Mouse (Mus musculus) layer of hippocampus, adult 18-20 months (tissue): ENCODE results near the gene Uqcc3. TPM values are rescaled to one million over a fixed set of nuclear protein-coding genes. Genes with fewer than 3 reads are reported as not detected.
"Not testable (repeated sequence)": the region's sequence is repeated elsewhere in the genome, so short reads cannot be mapped to it uniquely, and the experiment has no call there.

Experiments
- DNase-seq, 2 experiments: peaks; one replicate each; pipeline ENCODE4 v3.0.0; 2022; ENCODE audit warnings: low spot score in 2 of 2
- total RNA-seq, 2 experiments: library from RNA; stranded (reverse); gene quantifications; 2 replicates each; pipeline ENCODE4 v1.2.3; 2021

Gene Uqcc3
- total RNA-seq, 2 experiments from 2014 or later, result 30.2 to 30.4 TPM

DNA sequence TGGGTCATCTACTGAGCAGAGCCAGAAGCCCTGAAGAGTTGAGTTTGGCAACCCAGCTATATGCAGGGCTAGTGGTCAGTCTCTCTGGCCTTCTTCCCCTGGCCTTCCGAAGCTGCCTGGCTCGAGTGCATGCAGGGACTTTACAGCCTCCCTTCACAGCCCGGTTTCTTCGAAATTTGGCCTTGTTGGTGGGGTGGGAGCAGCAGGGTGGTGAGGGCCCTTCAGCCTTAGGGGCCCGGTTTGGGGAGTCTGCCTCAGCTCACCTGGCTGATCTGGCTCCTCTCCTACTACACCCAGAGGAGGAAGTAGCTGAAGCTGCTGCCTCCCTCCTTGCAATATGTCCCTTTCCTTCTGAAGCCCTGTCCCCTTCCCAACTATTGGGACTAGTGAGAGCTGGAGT lies 15.5 kb upstream of the Uqcc3 start:
- not testable (repeated sequence) for DNase-seq

DNA sequence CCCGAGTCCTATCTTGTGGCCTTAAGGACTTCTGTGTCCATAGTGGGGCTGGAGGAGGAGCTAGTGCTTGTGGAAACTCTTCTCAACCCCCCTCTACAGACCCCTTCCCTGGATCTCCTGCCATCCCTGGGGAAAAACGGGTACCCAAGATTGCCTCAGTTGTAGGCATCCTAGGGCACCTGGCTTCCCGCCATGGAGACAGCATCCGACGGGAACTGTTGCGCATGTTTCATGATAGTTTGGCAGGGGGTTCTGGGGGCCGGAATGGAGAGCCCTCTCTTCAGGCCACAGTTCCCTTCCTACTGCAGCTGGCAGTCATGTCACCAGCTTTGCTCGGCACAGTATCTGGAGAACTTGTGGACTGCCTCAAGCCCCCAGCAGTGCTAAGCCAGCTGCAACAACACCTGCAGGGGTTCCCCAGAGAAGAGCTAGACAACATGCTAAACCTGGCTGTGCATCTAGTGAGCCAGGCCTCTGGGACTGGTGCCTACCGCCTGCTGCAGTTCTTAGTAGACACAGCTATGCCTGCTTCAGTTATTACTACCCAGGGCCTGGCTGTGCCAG lies 14.8 kb upstream of the Uqcc3 start:
- DNase-seq, result no peak

DNA sequence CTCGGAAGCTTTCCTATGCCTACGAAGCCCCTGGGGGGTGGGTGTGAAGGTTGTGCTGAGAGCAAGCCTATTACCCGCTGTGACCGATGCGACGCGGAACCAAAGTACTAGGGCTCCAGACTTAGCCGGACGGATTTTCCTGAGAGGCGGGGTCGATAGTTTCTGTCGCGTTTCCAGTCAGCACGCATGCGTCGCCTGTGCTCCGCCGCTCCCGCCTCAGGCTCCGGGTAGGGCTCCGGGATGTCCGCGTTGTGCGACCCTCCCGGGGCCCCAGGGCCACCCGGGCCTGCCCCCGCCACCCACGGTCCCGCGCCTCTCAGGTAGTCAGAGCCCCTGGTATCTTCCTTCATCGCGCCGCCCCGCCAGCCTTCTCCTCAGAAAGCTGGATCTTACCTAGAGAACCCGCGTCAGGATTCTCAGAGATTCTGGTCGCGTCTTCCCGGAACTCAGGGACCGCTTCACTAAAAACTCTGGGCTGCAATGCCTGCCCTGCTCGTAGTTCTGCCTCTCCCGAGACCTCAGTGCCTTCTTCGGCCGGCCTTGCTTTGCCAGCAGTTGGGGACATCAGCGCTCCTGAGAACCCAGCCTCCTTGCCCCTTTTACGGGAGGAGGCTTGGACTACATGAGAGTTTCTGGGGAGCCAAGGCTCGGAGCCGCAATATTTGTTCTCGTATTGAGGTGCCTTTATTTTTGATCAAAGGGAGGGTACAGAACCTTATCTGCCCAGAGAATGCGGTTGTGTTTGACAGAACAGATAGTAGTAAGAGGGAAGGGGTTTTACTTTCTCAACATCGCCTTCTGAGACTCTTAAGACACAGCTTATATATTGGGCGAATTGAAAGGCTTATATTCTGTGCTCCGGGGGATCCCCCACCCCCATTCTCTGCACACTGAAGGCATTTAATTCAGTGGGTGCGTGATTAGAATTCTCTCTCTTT lies 12.4 kb upstream of the Uqcc3 start, which contains the start of gene Ints5:
Gene Ints5, plus strand, starts transcription at position 177 of the 938 bp plus-strand sequence.
- peak; percentile 85 to 90 for DNase-seq

DNA sequence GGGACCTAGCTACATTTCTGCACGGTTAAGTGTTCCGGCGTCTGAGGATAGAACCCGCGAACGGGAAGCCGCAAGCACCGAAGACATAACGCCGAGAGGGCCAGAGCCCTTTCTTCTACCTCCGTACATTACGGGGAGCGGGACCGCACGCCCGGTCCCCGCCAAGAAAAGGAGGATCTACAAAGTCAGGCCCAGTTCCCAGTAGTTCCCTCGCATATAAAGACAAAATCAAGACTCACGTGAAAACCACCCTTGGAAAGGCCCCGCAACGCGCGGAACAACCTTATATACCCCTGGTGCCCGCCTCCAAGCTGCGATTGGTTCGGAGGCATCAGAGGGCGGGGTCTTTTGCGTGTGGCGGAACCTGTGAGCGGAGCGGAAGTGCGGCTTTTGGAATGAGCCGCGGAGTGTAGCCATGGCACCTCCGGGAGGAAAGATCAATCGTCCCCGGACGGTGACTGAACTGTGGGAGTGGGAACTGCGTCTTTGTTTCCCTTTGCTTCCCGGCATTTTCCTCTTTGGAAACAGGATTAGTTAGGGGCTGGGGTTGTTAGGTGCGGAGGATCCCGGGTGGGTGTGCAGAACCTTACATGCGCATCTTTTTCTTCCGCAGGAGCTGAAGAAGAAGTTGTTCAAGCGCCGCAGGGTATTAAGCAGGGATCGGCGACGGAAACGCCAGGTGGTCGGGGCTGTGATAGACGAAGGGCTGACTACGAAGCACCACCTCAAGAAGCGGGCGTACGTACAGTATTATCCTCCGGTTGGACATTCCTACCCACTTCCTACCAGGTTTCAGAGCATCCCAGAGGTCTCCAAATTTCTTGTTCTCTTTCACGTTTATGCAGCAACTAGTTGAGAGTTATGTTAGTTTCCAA lies 8.0 kb upstream of the Uqcc3 start, which contains the start of the genes 1810009A15Rik and Gm49416:
Gene 1810009A15Rik, plus strand, starts transcription at position 343 of the 875 bp plus-strand sequence.
Gene Gm49416, plus strand, starts transcription at position 416 of the 875 bp plus-strand sequence.
- peak; percentile 90 to 95 for DNase-seq

DNA sequence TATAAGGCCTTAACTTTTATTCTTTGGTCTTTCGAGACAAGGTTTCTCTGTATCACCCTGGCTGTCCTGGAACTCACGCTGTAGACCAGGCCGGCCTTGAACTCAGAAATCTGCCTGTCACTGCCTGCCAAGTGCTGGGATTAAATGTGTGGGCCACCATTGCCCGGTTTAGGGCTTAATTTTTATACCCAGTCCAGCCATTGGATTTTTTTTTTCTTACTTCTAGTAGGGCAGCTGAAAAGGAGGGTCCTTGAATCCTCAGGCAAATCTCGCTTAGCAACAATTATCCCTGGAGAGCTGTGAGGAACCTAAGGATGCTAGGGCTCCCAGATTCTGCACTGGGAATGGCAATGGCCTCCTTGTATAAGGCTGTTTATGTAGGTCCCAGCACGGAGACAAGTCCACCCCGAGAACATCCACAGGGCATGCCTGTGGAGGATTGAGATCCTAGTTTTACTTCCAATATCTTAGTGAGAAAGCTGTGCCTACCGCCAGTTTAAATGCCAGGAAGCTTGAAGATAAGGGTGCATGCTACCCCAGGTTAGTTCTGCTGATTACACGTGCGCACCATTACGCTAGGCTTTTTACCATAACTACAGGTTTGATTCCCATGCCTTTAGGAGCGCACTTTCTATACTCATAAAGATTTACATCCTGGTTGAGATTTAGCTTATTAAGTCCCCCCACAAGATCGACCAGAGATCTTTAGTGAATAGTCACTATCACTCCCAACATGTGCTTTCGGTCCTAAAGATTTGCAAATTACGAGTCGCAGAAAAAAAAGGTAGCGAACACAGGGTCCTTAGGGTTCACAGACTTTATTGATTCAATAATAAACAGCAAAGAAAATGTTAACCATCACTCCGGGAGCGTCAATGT lies 7.1 kb upstream of the Uqcc3 start:
- no peak for DNase-seq

DNA sequence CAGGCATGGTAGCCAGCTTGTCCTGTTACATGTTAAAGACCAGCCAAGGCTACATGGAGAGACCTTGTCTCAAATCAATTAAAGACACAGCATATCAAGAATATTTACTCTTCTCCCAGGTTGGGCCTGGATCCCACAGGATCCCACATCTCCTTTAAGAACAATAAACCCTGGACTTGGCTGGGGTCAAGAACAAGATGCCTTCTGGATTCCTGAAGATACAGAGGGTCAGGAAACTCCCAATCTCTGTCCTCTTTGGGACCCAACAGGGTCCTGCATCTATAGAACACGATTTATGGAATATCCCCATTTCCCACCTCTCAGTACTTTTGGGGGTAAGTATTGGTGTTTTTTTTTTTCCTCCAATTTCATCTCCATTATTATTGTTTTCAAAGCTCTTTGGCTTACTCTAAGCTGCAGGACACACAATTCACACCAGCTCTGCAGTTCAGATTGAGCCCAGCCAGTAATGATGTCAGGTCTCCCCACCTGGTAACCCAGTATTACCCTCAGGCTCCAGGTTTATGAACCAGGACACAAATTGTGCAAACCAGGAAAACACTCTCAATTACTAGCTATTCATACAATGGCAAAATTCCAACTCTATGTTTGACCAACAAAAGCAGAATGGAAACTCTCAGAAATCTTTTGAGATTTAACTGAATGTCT lies 6.3 kb upstream of the Uqcc3 start:
- DNase-seq, result no peak

DNA sequence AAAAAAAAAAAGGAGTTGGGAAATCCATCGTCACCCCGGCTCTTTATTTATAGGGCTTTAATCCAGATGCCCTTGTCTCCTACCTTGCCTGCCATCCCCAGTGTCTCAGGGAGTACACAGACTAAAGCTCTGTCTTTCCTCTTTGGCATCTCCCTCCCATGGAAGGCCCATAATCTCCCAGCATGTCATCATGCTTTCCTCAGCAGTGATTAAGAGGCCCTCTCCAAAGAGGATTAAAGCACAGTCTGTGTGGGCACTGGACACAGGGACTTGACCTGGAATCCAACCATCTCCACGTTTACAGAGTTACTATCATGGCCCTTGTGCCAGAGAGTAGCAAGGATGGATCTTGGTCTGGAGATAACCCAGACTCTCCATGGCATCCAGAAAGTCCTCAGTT lies 2.9 kb upstream of the Uqcc3 start, which contains the start of the genes Lbhd1 and Gm49403:
Gene Lbhd1, plus strand, starts transcription at position 117 of the 400 bp plus-strand sequence.
Gene Gm49403, plus strand, starts transcription at position 315 of the 400 bp plus-strand sequence.
- DNase-seq, result no peak

DNA sequence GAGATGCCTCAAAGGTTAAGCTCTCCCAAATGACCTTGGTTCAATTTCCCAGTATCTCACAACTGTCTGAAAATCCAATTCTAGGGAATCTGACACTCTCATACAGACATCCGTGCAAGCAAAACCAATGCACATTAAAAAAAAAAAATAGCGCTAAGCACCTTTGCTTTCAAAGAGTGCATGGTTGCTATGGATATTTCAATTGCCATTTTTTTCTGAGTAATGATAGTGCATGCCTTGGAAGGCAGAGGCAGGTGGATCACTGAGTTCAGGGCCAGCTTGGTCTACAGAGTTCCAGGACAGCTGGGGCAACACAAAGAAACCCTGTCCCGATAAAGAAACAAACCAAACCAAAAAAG lies 290 bp upstream of the Uqcc3 start:
- DNase-seq, result no peak

DNA sequence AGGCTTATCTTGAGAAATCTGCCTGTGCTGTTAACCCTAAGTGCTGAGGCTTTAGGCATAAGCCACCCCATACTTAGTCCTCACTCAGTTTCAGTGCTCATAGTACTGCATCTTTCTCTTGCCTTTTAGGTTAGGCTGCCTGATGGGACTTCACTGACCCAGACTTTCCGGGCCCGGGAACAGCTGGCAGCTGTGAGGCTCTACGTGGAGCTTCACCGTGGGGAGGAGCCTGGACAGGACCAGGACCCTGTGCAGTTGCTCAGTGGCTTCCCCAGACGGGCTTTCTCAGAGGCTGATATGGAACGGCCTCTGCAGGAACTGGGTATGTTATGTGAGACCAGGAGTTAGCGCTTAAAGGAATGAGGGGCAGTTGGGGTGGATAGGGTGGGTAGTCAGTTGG lies 5.7 kb downstream of the Uqcc3 start:
- no peak for DNase-seq

DNA sequence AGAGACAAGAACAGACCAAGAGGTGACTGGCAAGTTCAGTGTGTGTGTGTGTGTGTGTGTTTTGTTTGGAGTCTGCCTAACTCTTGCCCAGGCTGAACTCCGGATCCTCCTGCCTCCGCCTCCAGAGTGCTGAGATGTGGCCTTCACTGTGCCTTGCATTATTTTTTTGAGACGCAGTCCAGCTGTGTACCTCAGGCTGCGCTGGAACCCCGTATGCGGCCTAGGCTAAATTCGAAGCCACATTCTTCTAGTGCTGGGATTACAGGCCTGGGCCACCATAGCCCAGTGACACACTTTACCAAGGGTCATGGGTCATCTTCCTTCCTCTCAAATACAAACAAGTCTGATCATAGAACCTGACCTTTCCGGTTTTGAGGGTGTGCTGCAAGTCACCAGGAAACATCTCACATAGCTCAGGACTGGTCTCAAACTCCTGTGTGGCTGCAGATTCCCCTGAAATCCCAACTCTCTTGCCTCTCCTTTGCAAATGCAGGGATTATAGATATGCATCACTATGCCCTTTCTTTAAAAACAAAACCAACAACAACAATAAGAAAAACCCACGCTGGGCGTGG lies 8.4 kb downstream of the Uqcc3 start:
- DNase-seq, result no peak

DNA sequence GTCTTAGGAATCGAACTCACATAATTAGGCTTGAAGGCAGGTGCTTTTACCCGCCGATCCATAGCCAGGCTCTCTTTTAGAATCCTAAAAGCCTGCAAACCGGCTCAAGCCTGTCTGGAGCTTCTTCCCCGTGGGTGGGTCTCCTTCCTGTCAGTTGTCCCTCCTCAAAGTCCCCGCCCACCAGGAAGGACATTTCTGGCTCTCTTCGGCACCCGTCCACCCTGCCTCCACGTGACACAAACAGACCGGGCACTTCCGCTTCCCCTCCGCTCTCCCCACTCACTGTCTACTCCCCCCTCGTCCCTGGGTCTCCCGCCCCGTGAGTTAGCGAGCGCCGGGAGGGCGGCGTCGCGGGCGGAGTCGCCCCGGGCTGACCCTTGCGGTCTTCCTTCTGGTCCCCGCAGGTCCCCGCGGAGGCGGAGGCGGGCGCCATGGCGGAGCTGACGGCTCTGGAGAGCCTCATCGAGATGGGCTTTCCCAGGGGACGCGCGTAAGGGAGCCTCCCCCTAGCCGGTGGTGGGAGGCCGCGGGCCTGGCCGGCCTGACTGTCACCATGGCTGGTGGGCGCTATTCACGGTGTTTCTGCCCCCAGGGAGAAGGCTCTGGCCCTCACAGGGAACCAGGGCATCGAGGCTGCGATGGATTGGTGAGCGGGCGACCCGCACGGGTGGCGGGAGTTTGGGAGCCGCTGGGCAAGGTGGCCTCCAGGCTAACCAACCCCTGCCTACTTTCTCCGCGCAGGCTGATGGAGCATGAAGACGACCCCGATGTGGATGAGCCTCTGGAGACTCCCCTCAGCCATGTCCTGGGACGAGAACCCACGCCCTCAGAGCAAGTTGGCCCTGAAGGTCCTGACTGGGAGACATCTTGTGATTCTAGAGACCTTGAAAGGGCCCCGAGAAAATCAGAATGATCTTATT lies 9.2 kb downstream of the Uqcc3 start, which contains the start of gene Ubxn1:
Gene Ubxn1, plus strand, starts transcription at position 230 of the 920 bp plus-strand sequence.
- DNase-seq, result peak; percentile 99

DNA sequence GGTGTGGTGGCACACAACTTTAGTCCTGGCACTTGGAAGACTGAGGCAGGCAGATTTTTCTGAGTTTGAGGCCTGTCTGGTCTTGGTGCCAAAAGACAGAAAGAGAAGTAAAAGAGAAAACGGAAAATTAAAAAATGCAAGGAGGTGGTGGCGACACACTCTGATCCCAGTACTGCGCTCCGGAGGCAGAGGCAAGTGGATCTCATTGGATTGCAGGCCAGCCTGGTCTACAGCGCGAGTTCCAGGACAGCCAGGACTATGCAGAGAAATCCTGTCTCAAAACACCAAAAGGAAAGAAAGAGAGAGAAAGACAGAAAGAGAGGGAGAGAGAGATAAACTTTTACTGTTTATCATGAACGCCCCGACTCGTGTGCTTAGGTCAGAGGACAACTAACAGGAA lies 9.9 kb downstream of the Uqcc3 start:
- no peak for DNase-seq

DNA sequence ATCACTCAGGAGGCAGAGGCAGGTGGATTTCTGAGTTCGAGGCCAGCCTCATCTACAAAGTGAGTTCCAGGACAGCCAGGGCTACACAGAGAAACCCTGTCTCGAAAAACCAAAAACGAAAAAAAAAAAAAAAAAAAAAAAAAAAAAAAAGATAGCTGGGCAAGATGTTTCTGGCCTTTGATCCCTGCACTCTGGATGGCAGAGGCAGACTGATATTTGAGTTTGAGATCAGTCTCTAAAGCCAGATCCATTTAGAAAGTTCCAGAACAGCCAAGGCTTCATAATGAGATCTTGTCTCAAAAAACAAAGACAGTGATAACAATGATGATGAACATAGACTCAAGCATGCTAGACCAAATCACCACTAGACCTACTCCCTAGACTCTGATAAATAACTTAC lies 10.3 kb downstream of the Uqcc3 start:
- not testable (repeated sequence) for DNase-seq

DNA sequence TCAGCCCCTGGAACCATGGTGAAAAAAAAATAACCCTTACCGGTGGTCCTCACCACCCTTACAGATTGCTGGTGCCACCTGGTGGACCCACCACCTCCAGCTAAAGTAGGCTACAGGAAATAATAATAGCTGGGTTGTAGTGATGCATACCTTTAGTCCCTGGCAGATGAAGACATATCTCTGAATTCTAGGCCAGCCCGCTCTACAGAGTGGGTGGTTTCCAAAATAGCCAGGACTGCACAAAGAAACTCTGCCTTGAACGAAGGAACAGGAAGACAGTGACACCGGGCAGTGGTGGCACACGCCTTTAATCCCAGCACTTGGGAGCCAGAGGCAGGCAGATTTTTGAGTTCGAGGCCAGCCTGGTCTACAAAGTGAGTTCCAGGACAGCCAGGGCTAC lies 16.5 kb downstream of the Uqcc3 start:
- DNase-seq, result no peak

DNA sequence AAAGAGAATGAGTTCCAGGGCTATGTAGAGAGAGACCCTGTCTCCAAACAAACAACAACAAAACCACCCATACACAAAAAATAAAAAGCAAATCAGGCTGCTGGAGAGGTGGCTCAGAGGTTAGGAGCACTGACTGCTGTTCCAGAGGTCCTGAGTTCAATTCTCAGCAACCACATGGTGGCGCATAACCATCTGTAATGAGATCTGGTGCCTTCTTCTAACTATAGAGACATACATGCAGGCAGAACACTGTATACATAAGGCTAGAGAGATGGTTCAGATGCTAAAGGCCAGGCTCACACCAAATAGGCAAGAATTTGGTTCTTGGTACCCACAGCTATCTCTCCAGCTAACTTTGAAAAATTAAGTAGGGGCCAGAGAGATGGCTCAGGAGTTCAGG lies 21.7 kb downstream of the Uqcc3 start:
- peak in 1 of 2 experiments; percentile 33 for DNase-seq

DNA sequence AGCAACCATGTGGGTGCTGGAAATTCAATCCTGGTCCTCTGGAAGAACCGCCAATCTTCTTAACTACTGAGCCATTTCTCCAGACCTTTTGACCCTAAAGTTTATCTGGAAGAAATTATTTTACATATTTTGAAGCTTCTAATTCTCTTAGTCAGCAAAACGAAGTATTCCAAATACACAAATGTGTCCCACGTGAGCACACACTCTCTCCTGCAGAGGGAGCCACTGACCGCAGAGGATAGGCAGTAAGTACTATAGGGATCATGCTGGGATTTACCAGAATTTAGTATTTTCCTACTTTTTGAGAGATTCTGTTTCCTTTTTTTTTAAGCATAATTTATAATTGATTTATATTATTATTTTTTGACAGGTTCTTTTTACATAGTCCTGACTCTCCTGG lies 23.0 kb downstream of the Uqcc3 start:
- peak in 1 of 2 experiments; percentile 54 for DNase-seq

DNA sequence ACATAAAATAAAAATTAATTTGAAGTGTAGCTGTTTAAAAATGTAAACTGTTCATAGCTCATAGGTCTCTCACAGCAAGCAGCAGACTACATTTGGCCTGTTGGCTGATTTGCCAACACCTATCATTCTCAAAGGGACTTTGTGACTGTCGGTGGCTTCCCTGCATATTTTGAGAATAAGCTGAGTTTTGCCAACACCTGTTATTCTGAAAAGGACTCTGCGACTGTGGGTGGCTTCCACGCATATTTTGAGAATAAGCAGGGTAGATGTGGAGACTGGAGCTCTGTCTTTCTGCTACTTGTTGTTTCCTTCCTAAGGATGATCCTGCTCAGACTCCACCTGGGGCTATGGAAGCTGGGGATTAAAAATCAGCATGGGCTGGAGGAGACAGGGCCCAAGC lies 27.6 kb downstream of the Uqcc3 start:
- no peak for DNase-seq
